Mouse (Mus musculus) ES-Bruce4 (cell line): ENCODE results near the gene Ttc13.

Experiments used
- CTCF ChIP-seq: IDR thresholded peaks from one replicate; pipeline ENCODE4 v1.8.1; 2011; ENCODE audit warnings: low read depth, low read length
- POLR2A ChIP-seq: IDR thresholded peaks from one replicate; pipeline ENCODE4 v1.8.1; 2011; ENCODE audit warnings: low read length; ENCODE audit not compliant: insufficient read depth

DNA sequence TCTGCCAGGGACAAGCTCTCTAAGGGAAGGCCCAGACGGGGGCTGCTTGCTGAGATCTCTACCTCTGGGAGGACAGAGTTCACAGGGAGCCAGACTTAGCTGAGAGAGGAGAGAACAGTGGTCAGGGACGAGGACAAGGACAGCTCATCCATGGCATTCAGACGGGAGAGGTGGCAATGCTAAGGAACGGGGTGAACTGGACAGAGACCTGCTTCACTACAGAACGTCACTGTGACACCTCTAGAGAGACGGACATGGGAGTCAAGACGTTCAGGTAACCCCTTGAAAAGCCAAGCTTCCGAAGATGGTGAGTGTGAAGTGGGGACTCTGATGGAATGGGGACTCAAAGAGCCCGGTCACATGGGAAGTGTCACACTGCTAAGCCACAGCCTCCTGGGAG lies 95.5 kb downstream of the Ttc13 start:
- TF ChIP-seq POLR2A (no peak), CTCF (no peak)
